Mouse (Mus musculus) forebrain, embryonic 14.5 days (tissue): ENCODE results near the gene Psme1. TPM values are rescaled to one million over a fixed set of nuclear protein-coding genes. Genes with fewer than 3 reads are reported as not detected.

Experiments used
- ATAC-seq: fragments of 200-750 bp; cut with Nextera tagmentation; 2 replicates; pipeline ENCODE4 v1.8.0; 2017; ENCODE audit warnings: mild to moderate bottlenecking, moderate library complexity
- DNase-seq: peaks from one replicate; pipeline ENCODE4 v3.0.0-alpha.2; 2015; ENCODE audit warnings: low spot score
- H3K27ac ChIP-seq: fragments of 300-500 bp; sonication (generic); 2 replicates; pipeline ENCODE4 v1.5.1; 2014; ENCODE audit warnings: low read depth, mild to moderate bottlenecking, control low read depth, low read length, moderate library complexity
- H3K27me3 ChIP-seq: fragments of 300-500 bp; sonication (generic); replicated peaks from 2 replicates; pipeline ENCODE4 v1.6.1; 2014; ENCODE audit warnings: low read length, control low read depth, mixed read lengths; ENCODE audit not compliant: control insufficient read depth, insufficient read depth
- H3K36me3 ChIP-seq: fragments of 300-500 bp; sonication (generic); 2 replicates; pipeline ENCODE4 v1.6.1; 2014; ENCODE audit warnings: low read length, control low read depth; ENCODE audit not compliant: control insufficient read depth, insufficient read depth
- H3K4me1 ChIP-seq: fragments of 300-500 bp; sonication (generic); 2 replicates; pipeline ENCODE4 v1.6.1; 2014; ENCODE audit warnings: antibody characterized with exemption, low read length, control low read depth; ENCODE audit not compliant: control insufficient read depth, insufficient read depth
- H3K4me2 ChIP-seq: fragments of 300-500 bp; sonication (generic); 2 replicates; pipeline ENCODE4 v1.6.1; 2014; ENCODE audit warnings: mild to moderate bottlenecking, control low read depth, low read length
- H3K4me3 ChIP-seq: fragments of 300-500 bp; sonication (generic); 2 replicates; pipeline ENCODE4 v1.5.1; 2014; ENCODE audit warnings: low read depth, low read length, control low read depth
- H3K9ac ChIP-seq: fragments of 300-500 bp; sonication (generic); 2 replicates; pipeline ENCODE4 v1.6.1; 2014; ENCODE audit warnings: mild to moderate bottlenecking, low read length, control low read depth, moderate library complexity
- H3K9me3 ChIP-seq: fragments of 300-500 bp; sonication (generic); replicated peaks from 2 replicates; pipeline ENCODE4 v1.6.1; 2016; ENCODE audit warnings: low read length, control low read depth, mixed read lengths; ENCODE audit not compliant: control insufficient read depth
- WGBS: fragments of 180-500 bp; shearing (Covaris S2); extraction: QIAGEN DNeasy Blood & Tissue Kit; methylation state at CpG from one replicate; pipeline ENCODE4 v1.1.7; 2014; 5-methylcytosine and 5-hydroxymethylcytosine counted together
- polyA plus RNA-seq: library from polyadenylated mRNA; unstranded; fragments of >200 nt; fragmentation: Nextera tagmentation; extraction: Ambion mirVana; gene quantifications from 2 replicates; pipeline ENCODE4 v1.2.1, GENCODE M21; 2014

Psme1 gene
- polyA plus RNA-seq, 1 experiment from 2014 or later: 192 TPM

GRCm38 (mm10) chr14:55551794-55552193, 26.1 kb upstream of the Psme1 start:
- H3K36me3 ChIP-seq: peaks cover 20% of the 10 kb centered on the region
- no peaks in the 10 kb centered on the region for H3K27me3 ChIP-seq
- 94% methylated on average over 8 of the region's 8 CpGs for WGBS
- H3K4me1 ChIP-seq: no peaks in the 10 kb centered on the region
- no peak overlapping the region for H3K4me3 ChIP-seq
- no peak overlapping the region for H3K9ac ChIP-seq
- no peak overlapping the region for H3K27ac ChIP-seq
- no peak overlapping the region for H3K4me2 ChIP-seq
- no peaks in the 10 kb centered on the region for H3K9me3 ChIP-seq
- no peak for DNase-seq
- ATAC-seq: no peak

- H3K36me3 ChIP-seq: no peaks in the 10 kb centered on the region; the same call in 1 of the 2 replicates
- no peak for DNase-seq
- no peaks in the 10 kb centered on the region for H3K9me3 ChIP-seq
- no peaks in the 10 kb centered on the region for H3K27me3 ChIP-seq
- no peak for ATAC-seq
- H3K4me1 ChIP-seq: no peaks in the 10 kb centered on the region
- no peak overlapping the region for H3K4me3 ChIP-seq
- no peak overlapping the region for H3K27ac ChIP-seq
- H3K4me2 ChIP-seq: no peak overlapping the region
- no peak overlapping the region for H3K9ac ChIP-seq
Observed at GRCm38 (mm10) chr14:55554635-55555034, 23.3 kb upstream of the Psme1 start.

GRCm38 (mm10) chr14:55555788-55556187, 22.1 kb upstream of the Psme1 start:
- 80% methylated on average over 3 of the region's 3 CpGs for WGBS
- no peak for ATAC-seq
- no peak for DNase-seq
- no peaks in the 10 kb centered on the region for H3K9me3 ChIP-seq
- H3K4me3 ChIP-seq: no peak overlapping the region
- H3K36me3 ChIP-seq: no peaks in the 10 kb centered on the region
- H3K9ac ChIP-seq: no peak overlapping the region
- H3K4me1 ChIP-seq: no peaks in the 10 kb centered on the region
- no peak overlapping the region for H3K4me2 ChIP-seq
- H3K27ac ChIP-seq: no peak overlapping the region
- H3K27me3 ChIP-seq: no peaks in the 10 kb centered on the region

GRCm38 (mm10) chr14:55557003-55557402, 20.9 kb upstream of the Psme1 start:
- Histone ChIP-seq H3K27ac (no peak overlapping the region), H3K9me3 (no peaks in the 10 kb centered on the region), H3K4me3 (no peak overlapping the region), H3K4me2 (no peak overlapping the region), H3K27me3 (no peaks in the 10 kb centered on the region), H3K36me3 (no peaks in the 10 kb centered on the region), H3K9ac (no peak overlapping the region), H3K4me1 (peaks cover 6% of the 10 kb centered on the region; the same call in 1 of the 2 replicates)
- DNase-seq (peak; percentile 74), ATAC-seq (no peak)
- 29% methylated on average over 5 of the region's 5 CpGs for WGBS

GRCm38 (mm10) chr14:55557587-55557986, 20.3 kb upstream of the Psme1 start:
- no peaks in the 10 kb centered on the region for H3K9me3 ChIP-seq
- no peaks in the 10 kb centered on the region for H3K36me3 ChIP-seq
- no peak overlapping the region for H3K27ac ChIP-seq
- no peak overlapping the region for H3K4me2 ChIP-seq
- 89% methylated on average over 3 of the region's 3 CpGs for WGBS
- H3K4me3 ChIP-seq: no peak overlapping the region
- no peak overlapping the region for H3K9ac ChIP-seq
- ATAC-seq (no peak), DNase-seq (no peak)
- peaks cover 6% of the 10 kb centered on the region; the same call in 1 of the 2 replicates for H3K4me1 ChIP-seq
- H3K27me3 ChIP-seq: no peaks in the 10 kb centered on the region

- no peak for DNase-seq
- peaks cover 6% of the 10 kb centered on the region for H3K36me3 ChIP-seq
- no peaks in the 10 kb centered on the region for H3K9me3 ChIP-seq
- H3K27ac ChIP-seq: no peak overlapping the region
- peaks cover 6% of the 10 kb centered on the region; the same call in 1 of the 2 replicates for H3K4me1 ChIP-seq
- H3K4me2 ChIP-seq: peak overlapping the region; percentile 84
- peak overlapping the region; percentile 62 for H3K4me3 ChIP-seq
- peak overlapping the region; percentile 85; the same call in 1 of the 2 replicates for H3K9ac ChIP-seq
- H3K27me3 ChIP-seq: no peaks in the 10 kb centered on the region
- no peak for ATAC-seq
- 60% methylated on average over 6 of the region's 6 CpGs for whole genome bisulfite sequencing
Observed at GRCm38 (mm10) chr14:55558740-55559448, 19.0 kb upstream of the Psme1 start.

- ATAC-seq (peak; percentile 80), DNase-seq (peak; percentile 96)
- H3K9ac ChIP-seq: peak within 1 kb of the TSS; percentile 85
- WGBS: under 1% methylated on average over 27 of the region's 27 CpGs
- peaks cover 6% of the 10 kb centered on the region; the same call in 1 of the 2 replicates for H3K4me1 ChIP-seq
- peak within 1 kb of the TSS; percentile 98 for H3K27ac ChIP-seq
- peak within 1 kb of the TSS; percentile 84 for H3K4me2 ChIP-seq
- no peaks in the 10 kb centered on the region for H3K9me3 ChIP-seq
- peak within 1 kb of the TSS; percentile 62 for H3K4me3 ChIP-seq
- H3K36me3 ChIP-seq: peaks cover 15% of the 10 kb centered on the region
- no peaks in the 10 kb centered on the region for H3K27me3 ChIP-seq
Observed at GRCm38 (mm10) chr14:55559799-55560201, 18.1 kb upstream of the Psme1 start, which contains the start of gene Dcaf11. TSS of gene Dcaf11 (plus strand) at chr14:55560006.

- Histone ChIP-seq H3K4me3 (peak within 1 kb of the TSS; percentile 62), H3K27me3 (no peaks in the 10 kb centered on the region), H3K27ac (peak within 1 kb of the TSS; percentile 98), H3K9me3 (no peaks in the 10 kb centered on the region), H3K4me2 (peak within 1 kb of the TSS; percentile 84), H3K36me3 (peaks cover 21% of the 10 kb centered on the region), H3K9ac (peak within 1 kb of the TSS; percentile 85), H3K4me1 (peaks cover 6% of the 10 kb centered on the region; the same call in 1 of the 2 replicates)
- ATAC-seq (peak; percentile 97), DNase-seq (peak; percentile 99)
- under 1% methylated on average over 51 of the region's 51 CpGs for WGBS
Observed at GRCm38 (mm10) chr14:55560202-55561073, 17.5 kb upstream of the Psme1 start, which contains the start of gene A730061H03Rik. TSS of gene A730061H03Rik (minus strand) at chr14:55560406.
